Mouse (Mus musculus): ENCODE data around the gene Zfp831. TPM values are rescaled to one million over a fixed set of nuclear protein-coding genes. Genes with fewer than 3 reads are reported as not detected.

Zfp831 gene
- 1.3 and 1.5 TPM in 2 replicates for polyA plus RNA-seq (2021; fragmentation: Nextera tagmentation)
- long read RNA-seq, experiment 1, partial matches to known transcripts = 0 of 2 reads
- long read RNA-seq, experiment 1, other reads (novel, unspliced or antisense) = 2 of 2 reads
- long read RNA-seq, experiment 2, full-length matches to known transcripts = 2 of 9 reads
- long read RNA-seq, experiment 2, partial matches to known transcripts = 0 of 9 reads
- long read RNA-seq, experiment 2, other reads (novel, unspliced or antisense) = 7 of 9 reads

DNA sequence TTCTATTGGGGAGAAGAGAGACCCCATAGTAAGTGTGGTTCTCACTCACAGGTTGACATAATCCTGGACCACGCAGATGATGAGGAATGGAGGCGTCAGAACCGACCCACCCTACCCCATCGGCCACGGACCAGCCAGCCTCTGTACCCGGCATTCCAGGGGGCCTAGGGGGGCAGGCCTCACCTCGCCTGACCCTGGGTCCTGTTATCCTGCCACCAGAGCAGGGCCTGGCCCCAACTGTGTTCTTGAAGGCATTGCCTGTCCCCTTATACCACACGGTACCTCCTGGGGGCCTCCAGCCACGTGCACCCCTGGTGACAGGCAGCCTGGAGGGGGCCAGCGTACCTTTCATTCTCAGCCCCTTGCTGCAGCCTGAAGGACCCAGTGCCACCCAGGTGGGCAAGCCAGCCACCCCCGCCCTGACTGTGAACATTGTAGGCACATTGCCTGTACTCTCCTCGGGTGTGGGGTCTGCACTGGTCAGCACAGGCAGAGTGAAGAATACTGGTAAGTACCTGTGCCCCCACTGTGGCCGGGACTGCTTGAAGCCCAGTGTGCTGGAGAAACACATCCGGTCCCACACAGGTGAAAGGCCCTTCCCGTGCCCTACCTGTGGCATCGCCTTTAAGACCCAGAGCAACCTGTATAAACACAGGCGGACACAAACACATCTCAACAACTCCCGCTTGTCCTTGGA is at the start of gene Zfp831:
Gene Zfp831, plus strand, starts transcription at position 87 of the 697 bp plus-strand sequence.

Other genes with a start within 250 kb of the Zfp831 start
- 47.3 and 47.8 TPM in 2 replicates for gene Nelfcd, start 227.7 kb upstream of the Zfp831 start, polyA plus RNA-seq (2021; fragmentation: Nextera tagmentation)
- 122 and 156 TPM in 2 replicates for gene Ctsz, start 204.5 kb upstream of the Zfp831 start, polyA plus RNA-seq (2021; fragmentation: Nextera tagmentation)
- gene Tubb1, start 192.8 kb upstream of the Zfp831 start, polyA plus RNA-seq (2021; fragmentation: Nextera tagmentation) = not detected in 2 replicates
- gene Atp5e, start 179.4 kb upstream of the Zfp831 start, polyA plus RNA-seq (2021; fragmentation: Nextera tagmentation) = 1,680 and 1,841 TPM in 2 replicates
- 102 and 103 TPM in 2 replicates for gene Prelid3b, start 170.5 kb upstream of the Zfp831 start, polyA plus RNA-seq (2021; fragmentation: Nextera tagmentation)
- 4.7 and 5.2 TPM in 2 replicates for gene Edn3, start 117.1 kb downstream of the Zfp831 start, polyA plus RNA-seq (2021; fragmentation: Nextera tagmentation)

All from layer of hippocampus, adult 6 months (tissue).